Mouse (Mus musculus): Measurements from ENCODE around the gene Prdm2.

Prdm2 gene

GRCm38 (mm10) chr4:143154571-143154970, 58.2 kb downstream of the Prdm2 start:
- no peak for DNase-seq (ENCODE audit: low spot score in 2 of 2)

DNA sequence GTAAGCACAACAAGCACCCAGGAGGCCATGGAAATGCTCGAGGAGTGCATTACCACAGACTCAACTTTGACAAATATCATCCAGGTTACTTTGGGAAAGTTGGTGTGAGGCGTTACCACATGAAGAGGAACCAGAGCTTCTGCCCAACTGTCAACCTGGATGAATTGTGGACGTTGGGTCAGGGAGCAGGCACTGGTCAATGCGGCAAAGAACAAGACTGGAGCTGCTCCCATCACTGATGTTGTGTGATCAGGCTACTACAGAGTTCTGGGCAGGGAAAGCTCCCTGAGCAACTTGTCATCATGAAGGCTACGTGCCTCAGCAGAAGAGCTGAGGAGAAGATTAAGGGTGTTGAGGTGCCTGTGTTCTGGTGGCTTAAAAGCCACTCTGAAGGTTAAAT, 60.2 kb downstream of the Prdm2 start:
- no peak for DNase-seq (ENCODE audit: low spot score in 2 of 2)

DNA sequence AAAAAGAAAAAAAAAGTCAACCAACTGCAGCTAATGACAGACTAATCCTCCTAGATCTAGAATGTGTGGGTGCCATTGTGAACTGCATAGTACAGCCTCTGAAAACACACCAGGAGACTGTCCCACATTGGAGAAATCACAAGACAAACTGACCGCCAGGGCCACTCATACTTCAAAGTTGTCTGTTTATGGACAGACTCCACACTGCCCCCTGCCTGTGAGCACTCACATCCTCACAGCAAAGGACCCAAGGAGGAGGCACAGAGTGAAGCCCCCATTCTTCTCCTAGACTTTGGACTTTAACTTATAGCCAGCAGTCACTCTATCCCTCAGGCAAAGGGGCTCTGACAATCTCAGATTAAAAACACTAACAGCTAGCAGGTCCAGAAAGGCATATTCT, 61.5 kb downstream of the Prdm2 start:
- DNase-seq (ENCODE audit: low spot score in 2 of 2), result peak in 1 of 2 experiments; percentile 23

DNA sequence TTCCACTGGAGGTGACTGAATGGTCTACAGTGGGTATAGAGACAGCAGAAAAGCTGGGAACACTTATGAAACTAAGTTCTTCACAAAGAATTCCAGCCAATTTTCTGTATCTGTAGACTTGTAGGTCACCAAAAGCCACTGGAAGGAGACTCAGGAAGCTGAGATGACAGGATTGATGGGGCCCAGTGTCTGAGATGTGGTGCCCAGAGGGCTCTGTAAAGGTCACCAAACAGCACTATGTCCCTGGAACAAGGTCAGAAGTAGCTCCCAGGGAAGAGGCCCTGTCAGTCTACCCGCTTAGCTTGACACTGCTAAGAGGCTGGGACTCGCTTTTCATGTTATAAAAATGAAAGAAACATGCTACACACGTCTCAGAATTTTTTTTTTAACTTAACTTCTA, 65.1 kb downstream of the Prdm2 start:
- no peak for DNase-seq (ENCODE audit: low spot score in 2 of 2)

GRCm38 (mm10) chr4:143143615-143144014, 69.2 kb downstream of the Prdm2 start:
- no peak for DNase-seq (ENCODE audit: low spot score in 2 of 2)

- no peak for DNase-seq (ENCODE audit: low spot score in 2 of 2)
Measured at GRCm38 (mm10) chr4:143141645-143142259, 71.0 kb downstream of the Prdm2 start.

DNA sequence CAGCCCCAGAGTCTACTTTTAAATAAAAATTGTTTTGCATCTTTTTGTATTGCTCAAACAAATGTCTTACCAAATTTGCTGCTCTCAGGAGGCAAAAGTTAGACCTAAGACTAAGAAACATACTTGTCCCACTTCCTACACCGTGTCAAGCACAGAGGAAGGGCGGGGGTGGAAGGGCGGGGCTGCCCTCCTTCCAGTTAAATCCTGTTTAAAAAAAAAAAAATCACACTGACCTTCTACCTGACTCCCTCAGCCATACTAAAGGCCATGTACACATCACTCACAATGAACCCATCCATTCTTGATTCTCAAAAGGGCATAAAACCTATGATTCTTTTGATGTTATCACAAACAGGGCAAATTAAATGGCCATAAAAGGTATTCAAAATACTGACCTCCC, 71.9 kb downstream of the Prdm2 start:
- no peak for DNase-seq (ENCODE audit: low spot score in 2 of 2)

- DNase-seq (ENCODE audit: low spot score in 2 of 2), result no peak
Measured at GRCm38 (mm10) chr4:143132433-143132832, 80.4 kb downstream of the Prdm2 start.

- DNase-seq (ENCODE audit: low spot score in 2 of 2), result no peak
Measured at GRCm38 (mm10) chr4:143130441-143130840, 82.4 kb downstream of the Prdm2 start.

- no peak for DNase-seq (ENCODE audit: low spot score in 2 of 2)
Measured at GRCm38 (mm10) chr4:143129261-143129760, 83.5 kb downstream of the Prdm2 start.

DNA sequence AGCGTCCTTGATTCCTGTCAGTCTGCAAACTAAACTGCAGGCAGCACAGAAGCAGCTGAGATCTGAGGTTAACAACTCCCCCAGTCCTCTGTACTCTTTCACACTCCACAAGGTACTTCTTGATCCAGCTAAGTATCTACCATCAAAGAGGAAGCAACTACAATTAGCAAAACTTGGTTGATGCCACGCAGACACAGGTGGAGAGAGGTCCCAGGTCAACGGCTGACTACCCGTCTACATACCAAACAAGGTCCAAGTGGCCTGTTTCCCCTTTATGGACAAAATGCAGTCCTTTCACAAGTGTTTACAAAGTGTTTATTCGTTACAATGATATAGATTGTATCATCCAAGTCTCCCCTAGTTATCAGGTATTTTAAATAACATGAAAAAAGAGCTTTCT, 85.6 kb downstream of the Prdm2 start:
- DNase-seq (ENCODE audit: low spot score in 2 of 2), result no peak

- DNase-seq (ENCODE audit: low spot score in 2 of 2), result no peak
Measured at GRCm38 (mm10) chr4:143126476-143126875, 86.3 kb downstream of the Prdm2 start.

- DNase-seq (ENCODE audit: low spot score in 2 of 2), result no peak
Measured at GRCm38 (mm10) chr4:143125290-143125689, 87.5 kb downstream of the Prdm2 start.

DNA sequence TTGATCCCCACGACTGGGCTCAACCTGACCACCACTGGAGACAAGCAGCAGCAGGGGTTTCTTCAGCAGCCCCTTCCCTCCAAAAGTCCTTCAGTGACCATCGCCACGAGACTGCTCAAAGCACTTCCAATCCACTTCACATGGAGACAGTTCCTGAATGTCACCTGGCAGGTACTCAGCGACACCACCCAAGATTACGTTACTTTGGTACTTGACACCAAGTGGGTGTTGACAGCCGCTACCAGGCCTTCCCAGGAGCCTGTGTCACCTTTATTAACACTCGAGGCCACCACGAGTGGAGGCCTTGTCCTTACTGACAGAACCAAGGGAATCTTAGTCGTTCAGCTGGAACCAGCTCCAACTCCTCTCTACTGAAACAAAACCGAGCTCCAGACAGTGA, 89.8 kb downstream of the Prdm2 start:
- no peak for DNase-seq (ENCODE audit: low spot score in 2 of 2)

GRCm38 (mm10) chr4:143121174-143121573, 91.6 kb downstream of the Prdm2 start:
- no peak for DNase-seq (ENCODE audit: low spot score in 2 of 2)

DNA sequence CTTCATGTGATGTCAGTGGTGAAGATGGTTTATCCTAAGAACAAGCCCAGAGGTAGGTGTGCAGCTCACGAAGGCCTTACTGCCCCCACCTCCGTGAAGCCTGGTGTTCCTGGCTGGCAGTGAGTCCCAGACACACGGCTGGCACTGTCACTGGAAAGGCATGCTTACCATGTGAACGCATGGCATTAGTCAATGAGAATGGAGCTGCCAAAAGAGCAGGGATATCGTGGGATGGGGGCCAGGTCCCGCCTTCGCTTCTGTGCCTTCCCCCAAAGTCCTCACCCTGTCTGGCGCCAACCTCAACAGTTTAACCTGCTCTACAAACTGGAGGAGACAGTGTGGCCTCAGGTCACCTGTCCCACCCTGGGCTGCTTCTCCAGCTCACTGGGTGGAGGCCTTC, 92.8 kb downstream of the Prdm2 start:
- DNase-seq (ENCODE audit: low spot score in 2 of 2), result no peak

- no peak for DNase-seq (ENCODE audit: low spot score in 2 of 2)
Measured at GRCm38 (mm10) chr4:143118843-143119242, 94.0 kb downstream of the Prdm2 start.

DNA sequence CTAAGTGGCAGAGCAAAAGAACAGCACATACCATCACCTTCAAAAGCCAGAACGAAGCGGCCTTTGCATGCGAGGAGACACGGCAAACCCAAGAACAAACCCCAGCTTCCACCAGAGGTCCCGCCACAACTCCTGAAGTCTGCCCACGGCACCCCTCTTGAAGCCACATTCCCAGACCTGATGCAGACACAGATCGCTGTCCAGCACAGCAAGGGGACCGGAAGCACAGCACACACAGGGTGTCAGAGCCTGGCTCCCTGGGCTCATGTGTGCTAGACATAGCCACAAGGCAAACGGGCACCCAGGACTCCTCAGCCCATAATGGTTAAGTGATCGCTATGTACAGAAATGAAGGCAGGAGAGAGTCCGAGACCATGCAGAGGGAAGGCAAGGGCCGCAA, 96.9 kb downstream of the Prdm2 start:
- no peak for DNase-seq (ENCODE audit: low spot score in 2 of 2)

DNA sequence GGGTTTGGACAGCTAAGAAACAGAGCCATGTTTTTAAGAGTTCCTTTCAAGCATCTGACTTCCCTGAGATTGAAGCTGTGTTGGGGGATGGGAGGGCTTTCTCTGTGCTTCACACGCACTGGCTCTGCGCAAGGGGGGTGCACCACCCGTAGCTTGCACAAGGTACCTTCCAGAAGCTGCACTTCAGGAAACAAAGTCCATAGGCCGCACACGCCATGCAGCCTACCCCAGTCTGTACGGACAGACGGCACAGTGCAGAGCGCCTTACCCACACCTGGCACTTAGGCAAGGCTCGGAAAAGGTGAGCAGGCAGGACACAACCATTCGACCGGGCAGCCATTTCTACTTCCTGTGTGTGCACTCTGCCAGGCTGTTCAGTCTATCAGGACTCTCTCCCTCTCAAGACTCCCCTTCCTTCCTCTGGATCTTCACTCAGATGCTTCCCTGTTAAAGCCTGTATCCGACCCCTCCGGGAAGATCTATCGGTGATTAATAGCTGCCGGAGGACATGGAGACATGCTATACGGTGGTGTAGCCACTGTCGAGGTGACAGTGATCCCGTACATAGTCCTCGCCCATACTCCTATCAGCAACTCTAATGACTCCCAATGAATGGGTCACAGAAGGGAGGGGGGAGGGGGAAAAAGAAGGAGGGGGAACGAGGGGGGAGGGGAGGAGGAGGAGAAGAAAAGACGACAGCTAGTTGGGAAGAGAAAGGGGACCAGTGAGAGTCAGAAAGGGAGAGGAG, 98.4 kb downstream of the Prdm2 start:
- no peak for DNase-seq (ENCODE audit: low spot score in 2 of 2)

GRCm38 (mm10) chr4:143112985-143113384, 99.8 kb downstream of the Prdm2 start:
- DNase-seq (ENCODE audit: low spot score in 2 of 2), result peak; percentile 27 to 55

DNA sequence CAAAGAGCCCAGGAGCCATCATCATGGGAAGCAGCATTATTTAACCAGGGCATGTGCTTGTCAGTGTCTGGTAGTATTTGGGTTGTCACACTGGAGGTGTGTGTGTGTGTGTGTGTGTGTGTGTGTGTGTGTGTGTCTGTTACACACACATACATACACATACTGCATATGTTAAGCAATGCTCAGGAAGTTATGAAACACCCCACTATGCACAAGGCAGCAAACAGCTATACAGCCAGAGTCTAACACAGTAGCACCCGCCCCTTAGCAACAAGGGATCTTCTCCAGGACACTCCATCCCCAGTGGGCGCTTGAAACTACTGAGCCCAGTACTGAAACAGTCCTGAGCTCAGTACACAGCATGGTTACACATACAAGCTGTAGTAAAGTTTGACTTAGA, 100.4 kb downstream of the Prdm2 start:
- no peak for DNase-seq (ENCODE audit: low spot score in 2 of 2)

- no peak for DNase-seq (ENCODE audit: low spot score in 2 of 2)
Measured at GRCm38 (mm10) chr4:143111872-143112271, 100.9 kb downstream of the Prdm2 start.

- DNase-seq (ENCODE audit: low spot score in 2 of 2), result no peak
Measured at GRCm38 (mm10) chr4:143108552-143108951, 104.2 kb downstream of the Prdm2 start.

Data from natural killer cell, adult 2 months (primary cell).